Mouse (Mus musculus): ENCODE results near the gene Hyal1.
"Not testable (repeated sequence)": the region's sequence is repeated elsewhere in the genome, so short reads cannot be mapped to it uniquely, and the experiment has no call there.

Gene Hyal1

GRCm38 (mm10) chr9:107571534-107572326 lies 5.0 kb upstream of the Hyal1 start:
- DNase-seq (ENCODE audit: low spot score in 2 of 2), result no peak

GRCm38 (mm10) chr9:107572327-107572662 lies 4.4 kb upstream of the Hyal1 start:
- no peak for DNase-seq (ENCODE audit: low spot score in 2 of 2)

GRCm38 (mm10) chr9:107573774-107574173 lies 3.0 kb upstream of the Hyal1 start:
- not testable (repeated sequence) for DNase-seq (ENCODE audit: low spot score in 2 of 2)

DNA sequence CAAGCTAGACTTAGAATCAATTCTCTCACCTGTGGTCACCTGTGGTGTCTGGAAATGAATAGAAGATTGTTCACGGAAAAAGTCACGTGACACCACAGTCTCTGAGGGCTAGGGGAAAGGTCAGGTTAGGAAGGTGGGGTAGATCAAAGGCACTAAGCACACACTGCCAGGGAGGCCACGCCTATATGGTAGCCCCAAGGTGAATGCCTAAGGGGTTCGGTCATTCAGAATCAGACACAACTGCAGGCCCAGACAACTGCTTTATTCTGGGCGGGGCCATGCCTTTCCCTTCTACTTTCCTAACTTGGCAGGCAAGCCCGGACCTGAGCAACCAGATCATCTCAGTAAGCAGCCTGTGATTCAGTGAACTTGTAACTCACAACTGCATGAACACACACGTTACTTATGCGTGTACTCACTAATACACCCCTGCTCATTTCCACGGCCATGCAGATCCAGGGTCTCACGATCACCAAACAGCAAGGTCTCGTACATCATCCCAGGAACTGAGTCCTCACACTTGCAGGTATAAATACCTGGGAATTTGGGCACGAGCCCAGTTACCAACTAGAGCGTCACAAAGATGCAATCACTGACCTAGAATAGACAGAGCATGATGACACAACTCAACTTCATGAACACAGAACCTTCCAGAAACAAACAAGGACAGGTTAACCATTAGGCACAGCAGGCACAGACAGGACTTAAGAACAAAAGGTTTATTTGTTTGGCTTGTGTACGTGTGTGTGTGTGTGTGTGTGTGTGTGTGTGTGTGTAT lies 959 bp upstream of the Hyal1 start:
- DNase-seq (ENCODE audit: low spot score in 2 of 2), result no peak

DNA sequence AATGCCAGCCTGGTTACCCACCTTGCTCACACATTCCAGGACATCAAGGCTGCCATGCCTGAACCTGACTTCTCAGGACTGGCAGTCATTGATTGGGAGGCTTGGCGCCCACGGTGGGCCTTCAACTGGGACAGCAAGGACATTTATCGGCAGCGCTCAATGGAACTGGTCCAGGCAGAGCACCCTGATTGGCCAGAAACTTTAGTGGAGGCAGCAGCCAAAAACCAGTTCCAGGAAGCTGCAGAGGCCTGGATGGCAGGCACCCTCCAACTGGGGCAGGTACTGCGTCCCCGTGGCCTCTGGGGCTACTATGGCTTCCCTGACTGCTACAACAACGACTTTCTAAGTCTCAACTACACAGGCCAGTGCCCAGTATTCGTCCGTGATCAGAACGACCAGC lies 1.1 kb downstream of the Hyal1 start:
- DNase-seq (ENCODE audit: low spot score in 2 of 2), result no peak

- no peak for DNase-seq (ENCODE audit: low spot score in 2 of 2)
These were observed 1.9 kb downstream of the Hyal1 start, which contains the start of gene Naa80 for GRCm38 (mm10) chr9:107578587-107578986. TSS of gene Naa80 (plus strand) at chr9:107578887.

GRCm38 (mm10) chr9:107579023-107579900 lies 2.5 kb downstream of the Hyal1 start:
- no peak for DNase-seq (ENCODE audit: low spot score in 2 of 2)

- peak; percentile 81 to 90 for DNase-seq (ENCODE audit: low spot score in 2 of 2)
These were observed 4.0 kb downstream of the Hyal1 start, which contains the start of gene Hyal3 for GRCm38 (mm10) chr9:107580501-107581317. TSS of gene Hyal3 (plus strand) at chr9:107580818.

DNA sequence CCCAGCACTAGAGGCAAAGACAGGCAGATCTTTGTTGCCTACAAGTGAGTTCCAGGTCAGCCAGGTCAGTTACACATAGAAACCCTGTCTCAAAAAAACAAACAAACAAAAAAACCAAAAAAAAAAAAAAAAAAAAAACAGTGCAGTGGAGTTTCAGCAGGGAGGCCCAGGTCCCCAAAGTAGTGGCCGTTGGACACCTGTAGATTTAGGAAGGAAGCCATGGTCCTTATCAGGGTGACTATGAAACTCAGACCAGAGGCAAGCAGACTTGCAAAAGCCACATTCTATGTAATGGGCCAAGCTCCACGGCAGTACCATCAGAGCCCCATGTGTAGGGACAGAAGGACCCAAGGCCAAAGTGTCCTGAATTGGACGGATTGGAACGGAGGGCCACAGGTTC lies 4.9 kb downstream of the Hyal1 start:
- no peak for DNase-seq (ENCODE audit: low spot score in 2 of 2)

- no peak for DNase-seq (ENCODE audit: low spot score in 2 of 2)
These were observed 5.9 kb downstream of the Hyal1 start for GRCm38 (mm10) chr9:107582509-107583062.

DNA sequence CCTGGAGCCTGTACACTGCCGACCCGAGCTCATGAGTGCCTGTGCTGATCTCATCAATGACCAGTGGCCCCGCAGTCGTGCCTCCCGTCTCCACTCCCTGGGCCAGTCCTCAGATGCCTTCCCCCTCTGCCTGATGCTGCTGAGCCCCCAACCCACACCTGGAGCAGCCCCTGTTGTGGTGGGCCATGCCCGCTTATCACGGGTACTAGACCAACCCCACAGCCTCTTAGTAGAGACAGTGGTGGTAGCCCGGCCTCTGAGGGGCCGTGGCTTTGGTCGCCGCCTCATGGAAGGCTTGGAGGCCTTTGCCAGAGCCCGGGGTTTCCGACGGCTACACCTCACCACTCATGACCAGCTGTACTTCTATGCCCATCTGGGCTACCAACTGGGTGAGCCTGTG lies 6.4 kb downstream of the Hyal1 start:
- DNase-seq (ENCODE audit: low spot score in 2 of 2), result no peak

- DNase-seq (ENCODE audit: low spot score in 2 of 2), result no peak
These were observed 9.8 kb downstream of the Hyal1 start for GRCm38 (mm10) chr9:107586504-107586903.

DNA sequence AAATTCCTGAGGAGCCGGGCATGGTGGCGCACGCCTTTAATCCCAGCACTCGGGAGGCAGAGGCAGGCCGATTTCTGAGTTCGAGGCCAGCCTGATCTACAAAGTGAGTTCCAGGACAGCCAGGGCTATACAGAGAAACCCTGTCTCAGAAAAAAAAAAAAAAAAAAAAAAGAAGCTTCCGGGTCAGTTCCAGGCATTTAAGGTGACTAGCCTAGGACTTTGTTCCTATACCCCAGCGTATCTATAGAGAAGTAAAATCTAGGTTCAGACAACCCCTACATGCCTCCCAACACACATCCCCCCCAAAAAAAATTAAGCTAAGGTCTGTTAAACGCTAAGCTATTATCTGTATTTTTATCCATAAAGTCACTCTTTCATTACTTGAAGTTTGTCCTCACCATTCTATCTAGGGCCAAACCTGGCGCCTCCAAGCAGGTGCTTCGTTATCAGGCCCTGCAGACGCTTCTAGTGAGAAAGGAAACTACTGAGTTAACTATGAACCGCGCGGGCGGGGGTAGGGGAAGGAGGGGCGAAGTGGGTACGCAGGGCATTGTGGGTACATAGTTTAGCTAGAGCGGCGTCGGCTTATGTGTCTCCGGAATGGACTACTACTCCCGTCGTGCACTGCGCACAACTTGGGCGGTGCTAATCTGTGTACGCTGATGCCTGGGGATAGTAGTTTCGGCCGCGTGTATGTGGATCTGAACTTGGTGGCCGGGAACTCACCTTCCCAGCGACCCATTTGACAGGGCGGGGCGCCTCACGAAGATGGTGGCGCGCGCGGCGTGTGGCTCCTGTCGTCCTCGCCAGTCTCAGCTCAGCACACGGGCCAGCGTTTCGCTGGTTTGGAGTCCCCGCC lies 10.5 kb downstream of the Hyal1 start, which contains the start of gene Ifrd2:
TSS of gene Ifrd2 (plus strand) at position 669 of the 859 bp plus-strand sequence.
- DNase-seq (ENCODE audit: low spot score in 2 of 2), result peak; percentile 98 to 99

DNA sequence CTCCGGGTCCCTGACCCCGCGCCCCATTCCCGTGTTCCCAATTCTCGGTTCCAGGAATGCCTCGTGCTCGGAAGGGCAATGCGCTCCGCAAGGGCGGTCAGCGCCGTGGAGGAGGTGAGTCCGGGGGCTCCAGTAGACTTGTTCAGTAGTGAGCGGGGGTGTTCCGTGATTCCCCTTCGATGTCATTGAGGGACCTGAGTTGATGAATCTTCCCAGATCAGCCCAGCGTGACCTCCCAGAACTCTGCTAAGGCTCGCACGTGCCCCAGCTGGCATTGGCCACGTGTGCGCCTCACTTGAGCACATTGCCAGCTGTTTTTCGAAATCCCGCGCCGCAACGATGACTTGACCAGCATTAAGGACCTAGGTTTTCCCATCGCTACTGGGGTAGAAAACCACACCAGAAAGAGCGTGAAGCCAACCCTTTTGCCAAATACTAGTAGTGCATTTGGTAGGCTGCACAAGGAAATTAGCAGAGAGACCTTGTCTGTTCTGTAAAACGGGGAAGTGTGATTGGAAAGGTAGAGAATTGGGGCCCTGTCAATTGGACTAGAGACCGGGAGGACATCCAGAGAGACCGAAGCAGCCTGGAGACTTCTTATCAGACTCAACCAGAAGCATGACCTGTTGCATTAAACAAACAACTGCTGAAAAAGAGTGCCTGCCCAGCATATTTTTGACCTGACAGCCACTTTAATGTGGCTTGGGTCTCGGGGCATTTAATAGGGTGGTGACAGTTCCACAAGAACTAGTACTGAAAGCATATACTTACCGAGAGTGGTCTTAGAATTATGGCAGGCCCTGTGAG lies 11.3 kb downstream of the Hyal1 start:
- DNase-seq (ENCODE audit: low spot score in 2 of 2), result no peak

DNA sequence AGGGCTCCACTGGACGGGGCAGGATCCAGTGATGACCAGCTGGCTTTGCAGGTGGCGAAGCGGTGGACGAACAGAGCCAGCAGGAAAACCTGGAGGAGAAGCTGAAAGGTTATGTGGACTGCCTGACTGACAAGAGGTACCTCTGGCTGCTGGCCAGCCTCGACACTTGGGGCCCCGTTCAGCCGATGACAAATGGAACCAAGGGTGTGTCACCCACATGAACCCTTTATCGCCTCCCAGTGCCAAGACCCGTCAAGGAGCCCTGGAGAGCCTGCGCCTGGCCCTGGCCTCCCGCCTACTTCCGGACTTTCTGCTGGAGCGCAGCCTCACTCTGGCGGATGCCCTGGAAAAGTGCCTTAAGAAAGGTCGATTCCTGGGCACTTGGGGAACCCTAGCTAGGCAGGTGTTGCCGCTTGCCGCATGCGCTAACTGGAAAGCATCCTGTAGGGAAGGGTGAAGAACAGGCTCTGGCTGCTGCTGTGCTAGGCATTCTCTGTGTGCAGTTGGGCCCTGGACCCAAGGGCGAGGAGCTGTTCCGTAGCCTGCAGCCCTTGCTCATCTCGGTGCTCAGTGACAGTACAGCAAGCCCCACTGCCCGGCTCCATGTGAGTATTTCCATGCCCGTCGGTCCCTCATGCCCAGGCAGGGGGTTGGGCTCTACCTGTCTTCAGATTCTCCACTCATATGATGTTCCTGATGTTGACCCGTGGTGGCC lies 13.5 kb downstream of the Hyal1 start:
- DNase-seq (ENCODE audit: low spot score in 2 of 2), result no peak

DNA sequence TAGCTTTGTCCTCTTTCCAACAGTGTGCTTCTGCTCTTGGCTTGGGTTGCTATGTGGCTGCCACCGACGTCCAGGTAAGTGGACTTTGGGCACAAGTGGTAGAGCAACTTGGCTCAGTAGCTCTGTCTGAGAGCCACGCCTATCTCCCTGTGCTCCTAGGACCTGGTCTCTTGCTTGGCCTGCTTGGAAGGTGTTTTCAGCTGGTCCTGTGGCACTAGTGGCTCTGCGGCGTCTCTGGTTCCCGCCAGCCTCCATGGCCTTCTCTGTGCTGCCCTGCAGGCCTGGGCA lies 14.0 kb downstream of the Hyal1 start:
- no peak for DNase-seq (ENCODE audit: low spot score in 2 of 2)

DNA sequence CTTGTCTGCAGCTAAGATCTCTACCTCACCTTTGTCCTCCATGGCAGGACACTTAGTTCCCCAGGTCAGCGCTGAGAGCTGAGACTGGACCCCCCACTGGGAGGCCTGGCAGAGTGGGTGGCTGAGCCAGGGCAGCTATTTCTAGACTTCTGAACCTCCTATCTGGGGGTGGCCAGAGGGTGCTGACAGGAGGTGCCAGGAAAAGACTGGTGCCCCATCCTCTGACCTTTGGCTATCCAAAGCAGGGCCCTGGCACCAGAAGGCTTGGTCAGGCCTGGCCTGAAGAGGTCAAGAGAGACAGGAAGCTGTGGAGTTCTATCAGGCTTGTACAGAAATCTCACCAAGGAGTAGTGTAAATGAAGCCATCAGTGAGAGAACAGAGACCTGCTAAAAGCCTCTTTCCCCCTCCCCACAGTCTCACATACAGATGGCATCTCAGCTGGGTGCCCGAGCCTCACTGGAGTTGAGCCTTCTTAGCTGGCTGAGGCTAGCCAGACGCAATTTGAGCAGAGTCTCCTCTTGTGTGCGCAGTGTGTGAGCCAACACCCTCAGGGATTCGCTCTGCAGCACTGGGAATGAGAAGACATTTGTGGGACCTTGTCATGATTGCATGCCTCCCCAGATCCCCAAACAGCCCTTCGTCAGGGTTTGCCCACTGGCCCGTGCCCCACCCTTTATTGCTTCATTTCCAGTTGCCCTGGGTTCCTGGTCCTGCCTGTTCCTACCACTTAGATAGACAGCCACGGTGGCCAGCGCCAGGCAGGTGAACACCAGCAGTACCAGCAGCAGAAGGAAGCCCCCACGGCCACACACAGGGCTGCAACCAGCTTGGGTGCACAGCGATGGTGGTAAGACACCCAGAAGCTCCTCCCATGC lies 16.6 kb downstream of the Hyal1 start:
- DNase-seq (ENCODE audit: low spot score in 2 of 2), result no peak

All from left cerebral cortex, adult 9 months (tissue).